ENCODE assay signal across 16 mouse cellular contexts in genomic region chr2:72407341-72408092, GRCm38 (mm10).
DNase-seq lines count a peak whose midpoint lies in the region; ATAC-seq and TF ChIP-seq lines count a peak whose summit lies in the region.
"Had no signal": no experiment of that assay in that cellular context is flagged by ENCODE, and none has a peak within 500 bp of the region (broad histone marks: within the 10 kb centered on the region; RNA-seq: fewer than 3 reads in every experiment).

No protein-coding gene starts in this region.

- 0 out of 2 replicates have a peak, but pooled peaks have one; percentile 32 for TF ChIP-seq EP300 in lung, postnatal 0 days (IDR thresholded peaks at IDR 0.05)

- H3K9me3 ChIP-seq in forebrain, embryonic 14.5 days (replicated peaks; ENCODE audit: control insufficient read depth, low read length): no peaks in the 10 kb centered on the region
- H3K9me3 ChIP-seq in forebrain, embryonic 10.5 days: no peaks in the 10 kb centered on the region
- H3K9me3 ChIP-seq in lung, postnatal 0 days (ENCODE audit: low read length): no peaks in the 10 kb centered on the region
- H3K9me3 ChIP-seq: limb, embryonic 15.5 days; neural tube, embryonic 13.5 days had no signal

- no peak for TF ChIP-seq CTCF in lung, postnatal 0 days (IDR thresholded peaks at IDR 0.05)
- TF ChIP-seq CTCF in lung, adult 2 months (IDR thresholded peaks at IDR 0.05; ENCODE audit: insufficient read depth, low read length): no peak

- no peak overlapping the region; the same call in 1 of the 2 replicates for H3K27ac ChIP-seq in forebrain, embryonic 14.5 days (ENCODE audit: low read depth, low read length)
- no peak overlapping the region for H3K27ac ChIP-seq in forebrain, embryonic 10.5 days
- H3K27ac ChIP-seq in lung, postnatal 0 days (ENCODE audit: low read length): no peak overlapping the region
- H3K27ac ChIP-seq: neural tube, embryonic 13.5 days had no signal

- H3K27me3 ChIP-seq in forebrain, embryonic 14.5 days (replicated peaks; ENCODE audit: control insufficient read depth, insufficient read depth, low read length): no peaks in the 10 kb centered on the region
- H3K27me3 ChIP-seq in forebrain, embryonic 10.5 days (ENCODE audit: poor library complexity, severe bottlenecking): 0 out of 2 replicates have a peak, but pooled peaks cover 5% of the 10 kb centered on the region
- no peaks in the 10 kb centered on the region for H3K27me3 ChIP-seq in lung, postnatal 0 days (replicated peaks; ENCODE audit: insufficient read depth, low read length)
- H3K27me3 ChIP-seq: limb, embryonic 15.5 days; neural tube, embryonic 13.5 days had no signal

- no peak overlapping the region for H3K4me3 ChIP-seq in forebrain, embryonic 14.5 days (ENCODE audit: low read depth, low read length)
- no peak overlapping the region for H3K4me3 ChIP-seq in forebrain, embryonic 10.5 days
- H3K4me3 ChIP-seq in lung, postnatal 0 days (ENCODE audit: low read depth, low read length): no peak overlapping the region
- H3K4me3 ChIP-seq in lung, adult 2 months (replicated peaks; ENCODE audit: extremely low read depth, low read depth, low read length): no peak overlapping the region
- H3K4me3 ChIP-seq: limb, embryonic 15.5 days; neural tube, embryonic 13.5 days had no signal

- WGBS in forebrain, embryonic 14.5 days: 44% methylated on average over 17 of the region's 17 CpGs
- WGBS in forebrain, embryonic 10.5 days: 71% methylated on average over 17 of the region's 17 CpGs
- WGBS in lung, postnatal 0 days: 59% methylated on average over 16 of the region's 17 CpGs
- WGBS in lung, adult 2 months: 73% methylated on average over 17 of the region's 17 CpGs

- no peak for DNase-seq in forebrain, embryonic 14.5 days (ENCODE audit: low spot score)
- no peak for DNase-seq in forebrain, embryonic 10.5 days (ENCODE audit: extremely low spot score, low spot score)
- peak; percentile 55 for DNase-seq in lung, postnatal 0 days (ENCODE audit: low spot score)
- no peak for DNase-seq in lung, adult 2 months
- peak; percentile 38 for DNase-seq in thymus, postnatal 4 days
- no peak for DNase-seq in thymus, adult 18-20 months
- DNase-seq in layer of hippocampus, postnatal 14 days (ENCODE audit: low spot score in 2 of 2): no peak
- DNase-seq: adrenal gland, adult 2 months; cerebellum, postnatal 14 days; heart, adult 18-20 months; kidney, adult 2 months; kidney, postnatal 25 days; right cerebral cortex, postnatal 25 days had no signal

- no peak overlapping the region for H3K4me2 ChIP-seq in forebrain, embryonic 14.5 days (ENCODE audit: low read length)
- H3K4me2 ChIP-seq in lung, postnatal 0 days (replicated peaks; ENCODE audit: low read depth, low read length): no peak overlapping the region
- H3K4me2 ChIP-seq: limb, embryonic 15.5 days; neural tube, embryonic 13.5 days had no signal

- H3K4me1 ChIP-seq in forebrain, embryonic 14.5 days (ENCODE audit: control insufficient read depth, insufficient read depth, low read length): peaks cover 5% of the 10 kb centered on the region
- H3K4me1 ChIP-seq in forebrain, embryonic 10.5 days: peaks cover 12% of the 10 kb centered on the region
- H3K4me1 ChIP-seq in lung, postnatal 0 days (ENCODE audit: insufficient read depth, low read depth, low read length): no peaks in the 10 kb centered on the region
- H3K4me1 ChIP-seq in lung, adult 2 months (ENCODE audit: control insufficient read depth, insufficient read depth, low read length): 0 out of 2 replicates have a peak, but pooled peaks cover 2% of the 10 kb centered on the region
- H3K4me1 ChIP-seq: neural tube, embryonic 13.5 days had no signal

- 0 out of 2 replicates have a peak overlapping the region, but pooled peaks have one; percentile 25 for H3K9ac ChIP-seq in forebrain, embryonic 14.5 days (ENCODE audit: low read length)
- H3K9ac ChIP-seq in lung, postnatal 0 days (replicated peaks; ENCODE audit: low read depth): no peak overlapping the region
- H3K9ac ChIP-seq: limb, embryonic 15.5 days; neural tube, embryonic 13.5 days had no signal

- ATAC-seq in forebrain, embryonic 14.5 days: no peak
- ATAC-seq in lung, postnatal 0 days: peak; percentile 57
- no peak for ATAC-seq in frontal cortex, adult (ENCODE audit: low TSS enrichment)

- TF ChIP-seq POLR2A in lung, adult 2 months (IDR thresholded peaks at IDR 0.05; ENCODE audit: borderline replicate concordance, extremely low read depth, low read depth, low read length): no peak

- no peaks in the 10 kb centered on the region for H3K36me3 ChIP-seq in forebrain, embryonic 14.5 days (ENCODE audit: control insufficient read depth, insufficient read depth, low read length)
- no peaks in the 10 kb centered on the region for H3K36me3 ChIP-seq in forebrain, embryonic 10.5 days (replicated peaks)
- H3K36me3 ChIP-seq in lung, postnatal 0 days (ENCODE audit: insufficient read depth, low read length): peaks cover 9% of the 10 kb centered on the region
- H3K36me3 ChIP-seq: limb, embryonic 15.5 days; neural tube, embryonic 13.5 days had no signal

Comparison
In these comparisons a context has a peak if more than half of its experiments do, and no peak if none do; other contexts are left out.
1. DNase-seq: peak in lung, postnatal 0 days (single experiment) and thymus, postnatal 4 days (single experiment); none in forebrain, embryonic 14.5 days (single experiment), forebrain, embryonic 10.5 days (single experiment), lung, adult 2 months (single experiment), thymus, adult 18-20 months (0 of 2) and layer of hippocampus, postnatal 14 days (0 of 2).